Mouse (Mus musculus) testis, adult 2 months (tissue): ENCODE measurements at regions not wholly inside any gene's neighbourhood (a gene's known extent, or its start where the extent isn't known, plus 50 kb on each side); places are given as distances from the start of the nearest gene placed in this dataset.

Source experiments
- CTCF ChIP-seq: fragments of 200-500 bp; IDR thresholded peaks from 2 replicates; pipeline ENCODE4 v1.5.1; 2012; ENCODE audit warnings: low read depth, mild to moderate bottlenecking, inconsistent platforms, low read length, moderate library complexity; ENCODE audit not compliant: control insufficient read depth, insufficient read depth, insufficient replicate concordance
- POLR2A ChIP-seq: fragments of 200-500 bp; IDR thresholded peaks from 2 replicates; pipeline ENCODE4 v1.6.1; 2012; ENCODE audit warnings: low read depth, mild to moderate bottlenecking, inconsistent platforms, low read length, moderate library complexity; ENCODE audit not compliant: control insufficient read depth

DNA sequence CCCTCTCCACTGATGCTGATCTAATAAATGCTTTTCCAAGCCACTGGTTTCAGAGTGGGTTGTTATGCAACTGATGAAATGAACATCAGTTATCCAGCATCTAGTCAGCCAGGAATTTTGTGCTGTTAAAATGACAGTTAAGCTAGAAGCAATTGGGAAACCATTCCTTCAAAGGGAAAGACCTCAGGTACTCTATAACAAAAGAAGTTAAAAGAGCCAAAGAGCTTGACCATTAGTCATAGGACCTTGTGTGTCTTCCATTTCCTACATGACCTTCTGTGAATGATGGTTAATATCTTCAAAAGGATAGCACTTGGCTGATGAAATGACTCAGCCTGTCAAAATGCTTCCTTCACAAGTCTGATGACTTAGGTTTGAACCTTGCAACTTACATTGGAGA, 275.6 kb upstream of the Pfkp start:
- no peak for TF ChIP-seq POLR2A
- TF ChIP-seq CTCF, result no peak
